Mouse (Mus musculus) testis, adult 2 months (tissue): Measurements from ENCODE around the gene Arhgap8.

Experiments
- CTCF ChIP-seq: fragments of 200-500 bp; IDR thresholded peaks from 2 replicates; pipeline ENCODE4 v1.5.1; 2012; ENCODE audit warnings: low read depth, mild to moderate bottlenecking, inconsistent platforms, low read length, moderate library complexity; ENCODE audit not compliant: control insufficient read depth, insufficient read depth, insufficient replicate concordance
- POLR2A ChIP-seq: fragments of 200-500 bp; IDR thresholded peaks from 2 replicates; pipeline ENCODE4 v1.6.1; 2012; ENCODE audit warnings: low read depth, mild to moderate bottlenecking, inconsistent platforms, low read length, moderate library complexity; ENCODE audit not compliant: control insufficient read depth

GRCm38 (mm10) chr15:84679090-84679489 is 40.8 kb upstream of the Arhgap8 start:
- TF ChIP-seq CTCF (peak; percentile 25; the same call in 1 of the 2 replicates), POLR2A (no peak)
